In the genomic region with DNA sequence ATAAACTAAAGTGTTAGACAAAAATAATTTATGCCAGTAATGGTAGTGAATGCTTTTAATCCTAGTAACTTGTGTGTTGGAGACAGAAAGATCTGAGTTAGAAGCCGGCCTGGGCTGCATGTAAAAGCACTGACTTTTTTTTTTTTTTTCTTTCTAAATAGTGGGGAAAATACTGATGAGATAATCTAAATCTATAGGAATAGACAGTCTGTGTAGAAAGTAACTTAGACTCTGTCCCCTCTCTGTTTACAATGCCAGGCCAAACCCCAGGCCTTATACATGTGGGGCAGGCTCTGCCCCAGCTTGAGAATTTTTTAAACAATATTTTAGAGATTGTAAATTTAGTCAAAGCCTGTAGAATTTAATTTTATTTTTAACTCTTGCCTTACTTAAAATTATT, we compare ENCODE assay signal across 26 mouse cellular contexts. TPM values are rescaled to one million over a fixed set of nuclear protein-coding genes. Genes with fewer than 3 reads are reported as not detected.
DNase-seq lines count a peak whose midpoint lies in the region; ATAC-seq and TF ChIP-seq lines count a peak whose summit lies in the region.
"Had no signal": no experiment of that assay in that cellular context is flagged by ENCODE, and none has a peak within 500 bp of the region (broad histone marks: within the 10 kb centered on the region; RNA-seq: fewer than 3 reads in every experiment).

No protein-coding gene starts in this region.

- peak overlapping the region; percentile 93 for H3K4me3 ChIP-seq in megakaryocyte, embryonic 14.5 days (replicated peaks)
- peak overlapping the region; percentile 20 to 55 (median 45) for H3K4me3 ChIP-seq in CH12.LX (replicated peaks in 1 of 3; ENCODE audit: low read depth in 2 of 3, low read length in 2 of 3, poor library complexity in 1 of 3)
- H3K4me3 ChIP-seq in liver, embryonic 13.5 days (replicated peaks), result peak overlapping the region; percentile 28
- H3K4me3 ChIP-seq: embryonic facial prominence, embryonic 12.5 days; hindbrain, embryonic 15.5 days; kidney, embryonic 15.5 days; neural tube, embryonic 13.5 days had no signal

- H3K27me3 ChIP-seq in megakaryocyte, embryonic 14.5 days (replicated peaks), result no peaks in the 10 kb centered on the region
- H3K27me3 ChIP-seq in CH12.LX (replicated peaks), result no peaks in the 10 kb centered on the region
- no peaks in the 10 kb centered on the region for H3K27me3 ChIP-seq in liver, embryonic 13.5 days
- H3K27me3 ChIP-seq: embryonic facial prominence, embryonic 12.5 days; hindbrain, embryonic 15.5 days; kidney, embryonic 15.5 days; neural tube, embryonic 13.5 days had no signal

- in situ Hi-C loops in CH12.LX (cut with MboI; ENCODE audit: low pct_ligation_motif_present, low pct_unique_long_range_greater_than_20kb, low sequenced_read_pairs), result no loop called here

- peak overlapping the region; percentile 98; the same call in 1 of the 2 replicates for H3K4me2 ChIP-seq in CH12.LX (ENCODE audit: insufficient read depth, low read depth, poor library complexity, severe bottlenecking)
- peak overlapping the region; percentile 21; the same call in 1 of the 2 replicates for H3K4me2 ChIP-seq in liver, embryonic 13.5 days
- H3K4me2 ChIP-seq: embryonic facial prominence, embryonic 12.5 days; hindbrain, embryonic 15.5 days; kidney, embryonic 15.5 days; neural tube, embryonic 13.5 days had no signal

- no peaks in the 10 kb centered on the region for H3K9me3 ChIP-seq in megakaryocyte, embryonic 14.5 days
- H3K9me3 ChIP-seq in CH12.LX (replicated peaks; ENCODE audit: low read length), result no peaks in the 10 kb centered on the region
- no peaks in the 10 kb centered on the region for H3K9me3 ChIP-seq in liver, embryonic 13.5 days (replicated peaks)
- H3K9me3 ChIP-seq: embryonic facial prominence, embryonic 12.5 days; hindbrain, embryonic 15.5 days; kidney, embryonic 15.5 days; neural tube, embryonic 13.5 days had no signal

- no peak for ATAC-seq in megakaryocyte, adult 5-6 weeks (ENCODE audit: poor library complexity, severe bottlenecking)
- ATAC-seq in liver, embryonic 13.5 days (ENCODE audit: low read depth), result no peak
- ATAC-seq: forebrain, postnatal 0 days; intestine, postnatal 0 days had no signal

- WGBS in liver, embryonic 13.5 days (ENCODE audit: insufficient replicate concordance), result 11% methylated on average over 1 of the region's 1 CpGs

- H3K36me3 ChIP-seq in megakaryocyte, embryonic 14.5 days (replicated peaks; ENCODE audit: low read length), result peaks cover 34% of the 10 kb centered on the region
- H3K36me3 ChIP-seq in CH12.LX (replicated peaks in 1 of 2; ENCODE audit: control insufficient read depth in 1 of 2, insufficient read depth in 1 of 2, low read length in 1 of 2), result peaks cover 18 to 38% of the 10 kb centered on the region in 2 experiments
- no peaks in the 10 kb centered on the region for H3K36me3 ChIP-seq in liver, embryonic 13.5 days
- H3K36me3 ChIP-seq: embryonic facial prominence, embryonic 12.5 days; hindbrain, embryonic 15.5 days had no signal

- TF ChIP-seq CTCF in CH12.LX (conservative IDR thresholded peaks at IDR 0.05 in 1 of 2, IDR thresholded peaks at IDR 0.05 in 1 of 2; ENCODE audit: low read depth in 2 of 2, low read length in 2 of 2), result no peak

- peaks cover 81% of the 10 kb centered on the region for H3K4me1 ChIP-seq in megakaryocyte, embryonic 14.5 days
- H3K4me1 ChIP-seq in CH12.LX (ENCODE audit: control insufficient read depth in 1 of 2, insufficient read depth in 2 of 2), result peaks cover 33 to 66% of the 10 kb centered on the region in 2 experiments
- H3K4me1 ChIP-seq in liver, embryonic 13.5 days (replicated peaks), result peaks cover 43% of the 10 kb centered on the region
- H3K4me1 ChIP-seq: hindbrain, embryonic 15.5 days; neural tube, embryonic 13.5 days had no signal

- H3K9ac ChIP-seq in CH12.LX (ENCODE audit: insufficient read depth, low read depth), result peak overlapping the region; percentile 82
- no peak overlapping the region for H3K9ac ChIP-seq in liver, embryonic 13.5 days
- H3K9ac ChIP-seq: embryonic facial prominence, embryonic 12.5 days; forebrain, postnatal 0 days; hindbrain, embryonic 15.5 days; kidney, embryonic 15.5 days; neural tube, embryonic 13.5 days had no signal

- dilution Hi-C loops in CH12.LX (cut with MboI; ENCODE audit: extremely low pct_ligation_motif_present, extremely low pct_unique_long_range_greater_than_20kb, low sequenced_read_pairs), result no loop called here

- TF ChIP-seq RAD21 in CH12.LX (IDR thresholded peaks at IDR 0.05; ENCODE audit: low read depth, low read length), result no peak

- H3K27ac ChIP-seq in CH12.LX (ENCODE audit: insufficient read depth, low read depth), result no peak overlapping the region
- no peak overlapping the region for H3K27ac ChIP-seq in liver, embryonic 13.5 days
- H3K27ac ChIP-seq: embryonic facial prominence, embryonic 12.5 days; hindbrain, embryonic 15.5 days; kidney, embryonic 15.5 days; neural tube, embryonic 13.5 days had no signal

- DNase-seq in CH12.LX (ENCODE audit: extremely low read depth), result no peak
- DNase-seq in liver, embryonic 13.5 days, result no peak
- DNase-seq in naive thymus-derived CD4-positive, alpha-beta T cell, adult 2 months (ENCODE audit: low read depth), result peak; percentile 23
- no peak for DNase-seq in yolk sac, embryonic 10.5 days (ENCODE audit: low spot score)
- no peak for DNase-seq in heart, adult 9 months (ENCODE audit: low spot score in 2 of 2)
- DNase-seq: adrenal gland, postnatal 25 days; cerebellum, adult 11-12 months; cerebellum, postnatal 14 days; forebrain, postnatal 0 days; gastrocnemius, postnatal 14 days; kidney, postnatal 36 days; layer of hippocampus, postnatal 36 days; lung, adult 18-20 months; lung, postnatal 10 days; midbrain, embryonic 14.5 days; retina, postnatal 1 day; right cerebral cortex, postnatal 25 days had no signal

- TF ChIP-seq EP300 in CH12.LX (IDR thresholded peaks at IDR 0.05; ENCODE audit: low read length), result no peak

- no peak for TF ChIP-seq POLR2A in CH12.LX (IDR thresholded peaks at IDR 0.05; ENCODE audit: low read depth, low read length)

- peaks cover 58% of the 10 kb centered on the region for H3K79me2 ChIP-seq in CH12.LX (replicated peaks; ENCODE audit: control insufficient read depth, extremely low read depth, insufficient read depth, poor library complexity, severe bottlenecking)

TF ChIP-seq in CH12.LX, 34 proteins besides CTCF, POLR2A, EP300 and RAD21:
- TF ChIP-seq MXI1 (IDR thresholded peaks at IDR 0.05; ENCODE audit: low read depth, low read length) (peak; percentile 51; the same call in 1 of the 2 replicates), KAT2A (IDR thresholded peaks at IDR 0.05; ENCODE audit: insufficient replicate concordance, low read length) (no peak), IRF4 (IDR thresholded peaks at IDR 0.05; ENCODE audit: low read depth, low read length) (no peak), PAX5 (IDR thresholded peaks at IDR 0.05; ENCODE audit: low read length) (no peak), POLR2AphosphoS2 (IDR thresholded peaks at IDR 0.05; ENCODE audit: low read depth, low read length) (no peak), TCF12 (IDR thresholded peaks at IDR 0.05; ENCODE audit: low read depth, low read length) (no peak), USF2 (conservative IDR thresholded peaks at IDR 0.05; ENCODE audit: low read depth, low read length) (no peak), USF1 (IDR thresholded peaks at IDR 0.05; ENCODE audit: low read depth, low read length) (no peak), ZNF384 (IDR thresholded peaks at IDR 0.05; ENCODE audit: low read depth, low read length) (peak; percentile 66), CHD1 (IDR thresholded peaks at IDR 0.05; ENCODE audit: low read depth, low read length) (peak; percentile 63; the same call in 1 of the 2 replicates), HCFC1 (IDR thresholded peaks at IDR 0.05; ENCODE audit: low read depth, low read length) (0 out of 2 replicates have a peak, but pooled peaks have one; percentile 28)
TF ChIP-seq in CH12.LX: peak in this region for 4.

RNA-seq across cellular contexts. Expression of a gene that starts 0.6 kb away (rescaled TPM):
- 5.5 and 13.5 TPM in 2 replicates for polyA plus RNA-seq in megakaryocyte, embryonic 14.5 days (2012; ENCODE audit: insufficient read depth, low replicate concordance)
- 1,009 and 1,045 TPM in 2 replicates for total RNA-seq in megakaryocyte, adult 5-6 weeks (2015)
- 207 and 252 TPM in 2 replicates for total RNA-seq in megakaryocyte, adult 5-6 weeks (2017)
- total RNA-seq in CH12.LX (2012; rRNA removed) (10.0 and 12.0 TPM in 2 replicates), CH12.LX (2014; rRNA removed) (37.9 and 40.5 TPM in 2 replicates)
- polyA plus RNA-seq in CH12.LX (2012; ENCODE audit: insufficient read length, low read depth), result 86.9 and 105 TPM in 2 replicates
- 4.0 and 6.2 TPM in 2 replicates for polyA plus RNA-seq in liver, embryonic 13.5 days (2015; fragmentation: Nextera tagmentation; extraction: Ambion mirVana)
- polyA plus RNA-seq: embryonic facial prominence, embryonic 12.5 days; hindbrain, embryonic 15.5 days; midbrain, embryonic 14.5 days had no signal

RNA-seq across cellular contexts. Expression of a gene that starts 7.4 kb away (rescaled TPM):
- 0.41 TPM in 1 of 2 replicates, not detected in the other for polyA plus RNA-seq in megakaryocyte, embryonic 14.5 days (2012; ENCODE audit: insufficient read depth, low replicate concordance)
- total RNA-seq in megakaryocyte, adult 5-6 weeks (2015), result 115 and 116 TPM in 2 replicates
- total RNA-seq in megakaryocyte, adult 5-6 weeks (2017), result 21.3 and 21.8 TPM in 2 replicates
- total RNA-seq in CH12.LX (2012; rRNA removed) (1.0 and 1.2 TPM in 2 replicates), CH12.LX (2014; rRNA removed) (2.8 and 3.8 TPM in 2 replicates)
- 2.9 and 6.2 TPM in 2 replicates for polyA plus RNA-seq in CH12.LX (2012; ENCODE audit: insufficient read length, low read depth)
- 0.43 and 0.82 TPM in 2 replicates for polyA plus RNA-seq in liver, embryonic 13.5 days (2015; fragmentation: Nextera tagmentation; extraction: Ambion mirVana)
- total RNA-seq: adrenal gland, postnatal 25 days; forebrain, postnatal 0 days had no signal

RNA-seq across cellular contexts. Expression of a gene that starts 7.5 kb away (rescaled TPM):
- polyA plus RNA-seq in megakaryocyte, embryonic 14.5 days (2012; ENCODE audit: insufficient read depth, low replicate concordance), result 2.0 TPM in 1 of 2 replicates, not detected in the other
- 248 and 296 TPM in 2 replicates for total RNA-seq in megakaryocyte, adult 5-6 weeks (2015)
- 242 and 257 TPM in 2 replicates for total RNA-seq in megakaryocyte, adult 5-6 weeks (2017)
- total RNA-seq in CH12.LX (2012; rRNA removed) (87.4 and 137 TPM in 2 replicates), CH12.LX (2014; rRNA removed) (164 and 165 TPM in 2 replicates)
- 138 and 140 TPM in 2 replicates for polyA plus RNA-seq in CH12.LX (2012; ENCODE audit: insufficient read length, low read depth)
- polyA plus RNA-seq in liver, embryonic 13.5 days (2015; fragmentation: Nextera tagmentation; extraction: Ambion mirVana), result 5.0 and 5.8 TPM in 2 replicates

RNA-seq across cellular contexts. Expression of a gene that starts 19.1 kb away (rescaled TPM):
- not detected in 2 replicates for polyA plus RNA-seq in megakaryocyte, embryonic 14.5 days (2012; ENCODE audit: insufficient read depth, low replicate concordance)
- total RNA-seq in megakaryocyte, adult 5-6 weeks (2015), result 2.8 and 3.4 TPM in 2 replicates
- total RNA-seq in megakaryocyte, adult 5-6 weeks (2017), result 0.37 and 1.1 TPM in 2 replicates
- total RNA-seq in CH12.LX (2012; rRNA removed), result 0.13 TPM in 2 replicates
- total RNA-seq in CH12.LX (2014; rRNA removed), result 0.09 TPM in 1 of 2 replicates, not detected in the other
- polyA plus RNA-seq in CH12.LX (2012; ENCODE audit: insufficient read length, low read depth), result 0.17 TPM in 1 of 2 replicates, not detected in the other
- not detected in 2 replicates for polyA plus RNA-seq in liver, embryonic 13.5 days (2015; fragmentation: Nextera tagmentation; extraction: Ambion mirVana)
- total RNA-seq: gastrocnemius, postnatal 14 days; heart, adult 8-10 months; hematopoietic stem cell, adult 5-6 weeks had no signal

Comparison
In these comparisons a context has a peak if more than half of its experiments do, and no peak if none do; other contexts are left out.
1. H3K4me3 ChIP-seq: peak in every context shown above with its lines; median percentile 93 in megakaryocyte, embryonic 14.5 days; 45 in CH12.LX; 28 in liver, embryonic 13.5 days.
2. RNA of a gene that starts 7.5 kb away (polyA plus RNA-seq): 138 to 140 TPM in CH12.LX; 5.0 to 5.8 TPM in liver, embryonic 13.5 days and 2.0 TPM in megakaryocyte, embryonic 14.5 days; every median in the first group is over 10 times any median in the second.